Mouse (Mus musculus): ENCODE data around the gene Coro6. TPM values are rescaled to one million over a fixed set of nuclear protein-coding genes. Genes with fewer than 3 reads are reported as not detected.

Gene Coro6
- total RNA-seq, 1 experiment: 0.80 TPM

GRCm38 (mm10) chr11:77471407-77471806 is 9.2 kb downstream of the Coro6 start:
- DNase-seq (ENCODE audit: low read depth, low spot score): no peak
- H3K27ac ChIP-seq (ENCODE audit: insufficient read depth, low read depth, low read length, poor library complexity, severe bottlenecking): no peak overlapping the region

GRCm38 (mm10) chr11:77472775-77473174 is 10.6 kb downstream of the Coro6 start:
- no peak for TF ChIP-seq HCFC1 (IDR thresholded peaks at IDR 0.05; ENCODE audit: borderline replicate concordance, insufficient read depth, low read length)
- TF ChIP-seq ZC3H11A (IDR thresholded peaks at IDR 0.05; ENCODE audit: borderline replicate concordance, low read depth, low read length): no peak
- H3K36me3 ChIP-seq (ENCODE audit: control insufficient read depth, insufficient read depth, low read length, poor library complexity, severe bottlenecking): no peaks in the 10 kb centered on the region
- in situ Hi-C loops (cut with MboI; ENCODE audit: low sequenced_read_pairs in 2 of 2, unreplicated experiment in 2 of 2): no loop called here
- H3K27ac ChIP-seq (ENCODE audit: insufficient read depth, low read depth, low read length, poor library complexity, severe bottlenecking): no peak overlapping the region
- peaks cover 0 to 6% of the 10 kb centered on the region in 2 experiments; a peak in 1 of 4 replicates for H3K4me1 ChIP-seq (ENCODE audit: control insufficient read depth in 2 of 2, insufficient read depth in 2 of 2, low read length in 2 of 2, poor library complexity in 1 of 2)
- no peak overlapping the region for H3K9ac ChIP-seq (ENCODE audit: insufficient read depth, low read depth, low read length, poor library complexity, severe bottlenecking)
- no peak overlapping the region for H3K4me3 ChIP-seq (ENCODE audit: insufficient read depth in 1 of 2, low read depth in 1 of 2, low read length in 2 of 2, poor library complexity in 1 of 2, severe bottlenecking in 1 of 2)
- H3K9me3 ChIP-seq (ENCODE audit: control insufficient read depth, insufficient read depth, low read depth, low read length): no peaks in the 10 kb centered on the region
- DNase-seq (ENCODE audit: low read depth, low spot score): no peak

More at GRCm38 (mm10) chr11:77471407-77471806, 9.2 kb downstream of the Coro6 start:
- Histone ChIP-seq H3K36me3 (ENCODE audit: control insufficient read depth, insufficient read depth, low read length, poor library complexity, severe bottlenecking) (no peaks in the 10 kb centered on the region), H3K9ac (ENCODE audit: insufficient read depth, low read depth, low read length, poor library complexity, severe bottlenecking) (peak overlapping the region; percentile 28; the same call in 1 of the 2 replicates), H3K9me3 (ENCODE audit: control insufficient read depth, insufficient read depth, low read depth, low read length) (no peaks in the 10 kb centered on the region), H3K4me1 (ENCODE audit: control insufficient read depth in 2 of 2, insufficient read depth in 2 of 2, low read length in 2 of 2, poor library complexity in 1 of 2) (peaks cover 0 to 14% of the 10 kb centered on the region in 2 experiments; a peak in 1 of 4 replicates), H3K4me3 (ENCODE audit: insufficient read depth in 1 of 2, low read depth in 1 of 2, low read length in 2 of 2, poor library complexity in 1 of 2, severe bottlenecking in 1 of 2) (peak overlapping the region; percentile 45 to 54)
- TF ChIP-seq ZC3H11A (IDR thresholded peaks at IDR 0.05; ENCODE audit: borderline replicate concordance, low read depth, low read length) (no peak), MAFK (IDR thresholded peaks at IDR 0.05; ENCODE audit: insufficient read depth, low read depth, low read length) (no peak), CHD2 (IDR thresholded peaks at IDR 0.05; ENCODE audit: low read depth, low read length) (no peak), HCFC1 (IDR thresholded peaks at IDR 0.05; ENCODE audit: borderline replicate concordance, insufficient read depth, low read length) (no peak), ZNF384 (IDR thresholded peaks at IDR 0.05; ENCODE audit: low read depth, low read length) (no peak)
- in situ Hi-C loops (cut with MboI; ENCODE audit: low sequenced_read_pairs in 2 of 2, unreplicated experiment in 2 of 2): no loop called here

- H3K9ac ChIP-seq (ENCODE audit: insufficient read depth, low read depth, low read length, poor library complexity, severe bottlenecking): no peak overlapping the region
- H3K9me3 ChIP-seq (ENCODE audit: control insufficient read depth, insufficient read depth, low read depth, low read length): no peaks in the 10 kb centered on the region
- H3K4me3 ChIP-seq (ENCODE audit: insufficient read depth in 1 of 2, low read depth in 1 of 2, low read length in 2 of 2, poor library complexity in 1 of 2, severe bottlenecking in 1 of 2): no peak overlapping the region; a peak in 1 of 4 replicates
- H3K36me3 ChIP-seq (ENCODE audit: control insufficient read depth, insufficient read depth, low read length, poor library complexity, severe bottlenecking): no peaks in the 10 kb centered on the region
- peaks cover 0 to 4% of the 10 kb centered on the region in 2 experiments; a peak in 1 of 4 replicates for H3K4me1 ChIP-seq (ENCODE audit: control insufficient read depth in 2 of 2, insufficient read depth in 2 of 2, low read length in 2 of 2, poor library complexity in 1 of 2)
- in situ Hi-C loops (cut with MboI; ENCODE audit: low sequenced_read_pairs in 2 of 2, unreplicated experiment in 2 of 2): no loop called here
- TF ChIP-seq CHD2 (IDR thresholded peaks at IDR 0.05; ENCODE audit: low read depth, low read length) (no peak), HCFC1 (IDR thresholded peaks at IDR 0.05; ENCODE audit: borderline replicate concordance, insufficient read depth, low read length) (no peak), ZC3H11A (IDR thresholded peaks at IDR 0.05; ENCODE audit: borderline replicate concordance, low read depth, low read length) (no peak), MAFK (IDR thresholded peaks at IDR 0.05; ENCODE audit: insufficient read depth, low read depth, low read length) (no peak), ZNF384 (IDR thresholded peaks at IDR 0.05; ENCODE audit: low read depth, low read length) (no peak)
- H3K27ac ChIP-seq (ENCODE audit: insufficient read depth, low read depth, low read length, poor library complexity, severe bottlenecking): no peak overlapping the region
- no peak for DNase-seq (ENCODE audit: low read depth, low spot score)
Measured at GRCm38 (mm10) chr11:77476216-77476615, 14.0 kb downstream of the Coro6 start.

- no peak for DNase-seq (ENCODE audit: low read depth, low spot score)
- H3K36me3 ChIP-seq (ENCODE audit: control insufficient read depth, insufficient read depth, low read length, poor library complexity, severe bottlenecking): no peaks in the 10 kb centered on the region
Measured at GRCm38 (mm10) chr11:77476895-77477294, 14.7 kb downstream of the Coro6 start.

GRCm38 (mm10) chr11:77483043-77483442 is 20.8 kb downstream of the Coro6 start:
- in situ Hi-C loops (cut with MboI; ENCODE audit: low sequenced_read_pairs in 2 of 2, unreplicated experiment in 2 of 2): no loop called here
- H3K9ac ChIP-seq (ENCODE audit: insufficient read depth, low read depth, low read length, poor library complexity, severe bottlenecking): no peak overlapping the region
- no peak for DNase-seq (ENCODE audit: low read depth, low spot score)
- H3K4me1 ChIP-seq (ENCODE audit: control insufficient read depth in 2 of 2, insufficient read depth in 2 of 2, low read length in 2 of 2, poor library complexity in 1 of 2): peaks cover 0 to 7% of the 10 kb centered on the region in 2 experiments; a peak in 1 of 4 replicates
- no peak overlapping the region for H3K27ac ChIP-seq (ENCODE audit: insufficient read depth, low read depth, low read length, poor library complexity, severe bottlenecking)
- no peak overlapping the region for H3K4me3 ChIP-seq (ENCODE audit: insufficient read depth in 1 of 2, low read depth in 1 of 2, low read length in 2 of 2, poor library complexity in 1 of 2, severe bottlenecking in 1 of 2)
- no peaks in the 10 kb centered on the region for H3K36me3 ChIP-seq (ENCODE audit: control insufficient read depth, insufficient read depth, low read length, poor library complexity, severe bottlenecking)
- TF ChIP-seq HCFC1 (IDR thresholded peaks at IDR 0.05; ENCODE audit: borderline replicate concordance, insufficient read depth, low read length) (no peak), ZC3H11A (IDR thresholded peaks at IDR 0.05; ENCODE audit: borderline replicate concordance, low read depth, low read length) (no peak), CHD2 (IDR thresholded peaks at IDR 0.05; ENCODE audit: low read depth, low read length) (no peak), ZNF384 (IDR thresholded peaks at IDR 0.05; ENCODE audit: low read depth, low read length) (no peak), MAFK (IDR thresholded peaks at IDR 0.05; ENCODE audit: insufficient read depth, low read depth, low read length) (no peak)
- H3K9me3 ChIP-seq (ENCODE audit: control insufficient read depth, insufficient read depth, low read depth, low read length): no peaks in the 10 kb centered on the region

More at GRCm38 (mm10) chr11:77476895-77477294, 14.7 kb downstream of the Coro6 start:
- no peak for TF ChIP-seq MAFK (IDR thresholded peaks at IDR 0.05; ENCODE audit: insufficient read depth, low read depth, low read length)
- no peak for TF ChIP-seq ZC3H11A (IDR thresholded peaks at IDR 0.05; ENCODE audit: borderline replicate concordance, low read depth, low read length)
- TF ChIP-seq CHD2 (IDR thresholded peaks at IDR 0.05; ENCODE audit: low read depth, low read length): no peak
- no peak for TF ChIP-seq ZNF384 (IDR thresholded peaks at IDR 0.05; ENCODE audit: low read depth, low read length)
- TF ChIP-seq HCFC1 (IDR thresholded peaks at IDR 0.05; ENCODE audit: borderline replicate concordance, insufficient read depth, low read length): no peak
- Histone ChIP-seq H3K9ac (ENCODE audit: insufficient read depth, low read depth, low read length, poor library complexity, severe bottlenecking) (no peak overlapping the region), H3K27ac (ENCODE audit: insufficient read depth, low read depth, low read length, poor library complexity, severe bottlenecking) (no peak overlapping the region), H3K4me3 (ENCODE audit: insufficient read depth in 1 of 2, low read depth in 1 of 2, low read length in 2 of 2, poor library complexity in 1 of 2, severe bottlenecking in 1 of 2) (no peak overlapping the region), H3K4me1 (ENCODE audit: control insufficient read depth in 2 of 2, insufficient read depth in 2 of 2, low read length in 2 of 2, poor library complexity in 1 of 2) (peaks cover 0 to 2% of the 10 kb centered on the region in 2 experiments; a peak in 1 of 4 replicates), H3K9me3 (ENCODE audit: control insufficient read depth, insufficient read depth, low read depth, low read length) (no peaks in the 10 kb centered on the region)
- in situ Hi-C loops (cut with MboI; ENCODE audit: low sequenced_read_pairs in 2 of 2, unreplicated experiment in 2 of 2): no loop called here

Data from ES-E14 (cell line).